In genomic region chr8:117348718-117349394, GRCm38 (mm10) we compare ENCODE assay signal across 11 mouse cellular contexts.
A peak's percentile ranks its signal among the peaks of the same experiment; 100 is the strongest.
DNase-seq lines count a peak whose midpoint lies in the region; ATAC-seq and TF ChIP-seq lines count a peak whose summit lies in the region.
"Had no signal": no experiment of that assay in that cellular context is flagged by ENCODE, and none has a peak within 500 bp of the region (broad histone marks: within the 10 kb centered on the region; RNA-seq: fewer than 3 reads in every experiment).

No protein-coding gene starts in this region.

- H3K4me3 ChIP-seq in testis, adult 2 months (ENCODE audit: control insufficient read depth, low read depth, low read length) = peak overlapping the region; percentile 83
- H3K4me3 ChIP-seq in hindbrain, embryonic 15.5 days = no peak overlapping the region
- no peak overlapping the region for H3K4me3 ChIP-seq in liver, postnatal 0 days (ENCODE audit: low read depth, low read length)
- no peak overlapping the region for H3K4me3 ChIP-seq in small intestine, adult 2 months (ENCODE audit: low read depth, low read length)
- H3K4me3 ChIP-seq in heart, adult 2 months = no peak overlapping the region

- H3K79me2 ChIP-seq in heart, adult 2 months (replicated peaks; ENCODE audit: control insufficient read depth, insufficient read depth, low read length) = 0 out of 2 replicates have a peak, but pooled peaks cover 4% of the 10 kb centered on the region

- WGBS in hindbrain, embryonic 15.5 days = 32% methylated on average over 11 of the region's 11 CpGs
- WGBS in liver, postnatal 0 days (ENCODE audit: insufficient replicate concordance) = 42% methylated on average over 10 of the region's 11 CpGs
- 36% methylated on average over 11 of the region's 11 CpGs for WGBS in small intestine, adult 2 months
- WGBS in heart, adult 2 months = 83% methylated on average over 11 of the region's 11 CpGs

- intact Hi-C loops in heart, adult 2 months (cut with DNase I) = no loop called here
- intact Hi-C loops in gastrocnemius, postnatal 36 days (cut with DNase I) = no loop called here

- no peak for TF ChIP-seq CTCF in testis, adult 2 months (IDR thresholded peaks at IDR 0.05; ENCODE audit: control insufficient read depth, insufficient read depth, insufficient replicate concordance, low read depth, low read length)
- TF ChIP-seq CTCF in liver, postnatal 0 days (IDR thresholded peaks at IDR 0.05; ENCODE audit: low read depth) = no peak
- no peak for TF ChIP-seq CTCF in small intestine, adult 2 months (IDR thresholded peaks at IDR 0.05; ENCODE audit: extremely low read depth, insufficient read length, insufficient replicate concordance, low read depth, low read length)
- TF ChIP-seq CTCF in heart, adult 2 months (IDR thresholded peaks at IDR 0.05) = no peak

- H3K9ac ChIP-seq in hindbrain, embryonic 15.5 days = peak overlapping the region; percentile 22
- peak overlapping the region; percentile 11; the same call in 1 of the 2 replicates for H3K9ac ChIP-seq in liver, postnatal 0 days (replicated peaks)
- H3K9ac ChIP-seq in heart, adult 2 months (ENCODE audit: low read depth, low read length) = no peak overlapping the region

- H3K27ac ChIP-seq in testis, adult 2 months (ENCODE audit: control insufficient read depth, insufficient read depth, low read depth, low read length) = no peak overlapping the region
- H3K27ac ChIP-seq in hindbrain, embryonic 15.5 days (replicated peaks) = peak overlapping the region; percentile 56
- H3K27ac ChIP-seq in liver, postnatal 0 days (ENCODE audit: low read depth) = peak overlapping the region; percentile 80
- peak overlapping the region; percentile 58; the same call in 1 of the 2 replicates for H3K27ac ChIP-seq in small intestine, adult 2 months (ENCODE audit: insufficient read depth, low read depth, low read length)
- no peak overlapping the region for H3K27ac ChIP-seq in heart, adult 2 months

- ATAC-seq in hindbrain, embryonic 15.5 days (ENCODE audit: low FRiP score, low read depth) = 0 out of 2 replicates have a peak, but pooled peaks have one; percentile 24
- peak; percentile 6; the same call in 1 of the 2 replicates for ATAC-seq in liver, postnatal 0 days
- ATAC-seq: activated CD4-positive, CD25-positive, alpha-beta regulatory T cell, adult 4 months had no signal

- TF ChIP-seq POLR2A in testis, adult 2 months (IDR thresholded peaks at IDR 0.05; ENCODE audit: control insufficient read depth, low read depth, low read length) = no peak; the same call in 1 of the 2 replicates
- no peak for TF ChIP-seq POLR2A in small intestine, adult 2 months (IDR thresholded peaks at IDR 0.05; ENCODE audit: low read depth, low read length)
- no peak for TF ChIP-seq POLR2A in heart, adult 2 months (IDR thresholded peaks at IDR 0.05; ENCODE audit: insufficient read depth, low read depth, low read length)

- no peaks in the 10 kb centered on the region for H3K9me3 ChIP-seq in hindbrain, embryonic 15.5 days
- H3K9me3 ChIP-seq in liver, postnatal 0 days (ENCODE audit: low read length) = no peaks in the 10 kb centered on the region

- DNase-seq in testis, postnatal 10 days (ENCODE audit: low spot score) = no peak
- no peak for DNase-seq in liver, postnatal 0 days
- no peak for DNase-seq in heart, adult 2 months
- no peak for DNase-seq in heart, adult 8-10 months (ENCODE audit: low spot score)
- no peak for DNase-seq in gastrocnemius, postnatal 36 days
- DNase-seq: lung, postnatal 10 days; spleen, adult 18-20 months had no signal

- H3K27me3 ChIP-seq in testis, adult 2 months (ENCODE audit: control insufficient read depth, insufficient read depth, low read length) = no peaks in the 10 kb centered on the region
- H3K27me3 ChIP-seq in hindbrain, embryonic 15.5 days = no peaks in the 10 kb centered on the region
- no peaks in the 10 kb centered on the region for H3K27me3 ChIP-seq in liver, postnatal 0 days (ENCODE audit: insufficient read depth, low read length)
- H3K27me3 ChIP-seq in small intestine, adult 2 months (ENCODE audit: control insufficient read depth, insufficient read depth, low read length) = no peaks in the 10 kb centered on the region
- no peaks in the 10 kb centered on the region for H3K27me3 ChIP-seq in heart, adult 2 months (ENCODE audit: control insufficient read depth, insufficient read depth, low read length)

- H3K4me1 ChIP-seq in testis, adult 2 months (ENCODE audit: control insufficient read depth, insufficient read depth, low read length) = peaks cover 4% of the 10 kb centered on the region
- H3K4me1 ChIP-seq in hindbrain, embryonic 15.5 days (replicated peaks) = peaks cover 27% of the 10 kb centered on the region
- H3K4me1 ChIP-seq in liver, postnatal 0 days (ENCODE audit: insufficient read depth) = peaks cover 60% of the 10 kb centered on the region
- peaks cover 35% of the 10 kb centered on the region for H3K4me1 ChIP-seq in small intestine, adult 2 months (ENCODE audit: control insufficient read depth, insufficient read depth, insufficient read length, low read length)
- H3K4me1 ChIP-seq in heart, adult 2 months (ENCODE audit: control insufficient read depth, insufficient read depth, low read length) = peaks cover 5% of the 10 kb centered on the region

- no peak overlapping the region; the same call in 1 of the 2 replicates for H3K4me2 ChIP-seq in hindbrain, embryonic 15.5 days
- H3K4me2 ChIP-seq in liver, postnatal 0 days (ENCODE audit: low read depth, low read length) = peak overlapping the region; percentile 6

- TF ChIP-seq EP300 in liver, postnatal 0 days (IDR thresholded peaks at IDR 0.05; ENCODE audit: low read depth) = no peak
- TF ChIP-seq EP300 in heart, adult 2 months (IDR thresholded peaks at IDR 0.05; ENCODE audit: insufficient read depth, low read depth, low read length) = no peak

- H3K36me3 ChIP-seq in testis, adult 2 months (ENCODE audit: control insufficient read depth, insufficient read depth, low read length) = no peaks in the 10 kb centered on the region
- no peaks in the 10 kb centered on the region for H3K36me3 ChIP-seq in hindbrain, embryonic 15.5 days
- 0 out of 2 replicates have a peak, but pooled peaks cover 5% of the 10 kb centered on the region for H3K36me3 ChIP-seq in liver, postnatal 0 days (replicated peaks; ENCODE audit: insufficient read depth, low read length)
- no peaks in the 10 kb centered on the region for H3K36me3 ChIP-seq in small intestine, adult 2 months (ENCODE audit: control insufficient read depth, insufficient read depth, low read length)
- no peaks in the 10 kb centered on the region for H3K36me3 ChIP-seq in heart, adult 2 months (ENCODE audit: control insufficient read depth, insufficient read depth, low read length)

Comparison
In these comparisons a context has a peak if more than half of its experiments do, and no peak if none do; other contexts are left out.
1. H3K27ac ChIP-seq: peak in hindbrain, embryonic 15.5 days (single experiment), liver, postnatal 0 days (single experiment) and small intestine, adult 2 months (single experiment); none in testis, adult 2 months (single experiment) and heart, adult 2 months (single experiment).